Mouse (Mus musculus) MEL (cell line): ENCODE results near the gene Evi2b. TPM values are rescaled to one million over a fixed set of nuclear protein-coding genes. Genes with fewer than 3 reads are reported as not detected.

Source experiments
- DNase-seq: peaks from one replicate; pipeline ENCODE4 v3.0.0; 2011; ENCODE audit warnings: low read depth, low spot score
- H3K27ac ChIP-seq: 2 replicates; pipeline ENCODE4 v1.5.1; 2012; ENCODE audit warnings: low read depth, mild to moderate bottlenecking, control low read depth, low read length, moderate library complexity; ENCODE audit not compliant: control insufficient read depth
- H3K27me3 ChIP-seq, 2 experiments: fragments of 150-350 bp in 1 of 2; sonication (generic) in 1 of 2; 2 replicates each; pipeline ENCODE4 v1.6.1; 2012; ENCODE audit warnings: low read length in 2 of 2, mild to moderate bottlenecking in 2 of 2, improper control_type of control experiment in 1 of 2, moderate library complexity in 1 of 2; ENCODE audit not compliant: insufficient read depth in 2 of 2, control insufficient read depth in 1 of 2
- H3K36me3 ChIP-seq, 2 experiments: 2 replicates each; pipeline ENCODE4 v1.6.1; 2012 to 2014; ENCODE audit warnings: low read length in 2 of 2, improper control_type of control experiment in 1 of 2, inconsistent platforms in 1 of 2, mild to moderate bottlenecking in 1 of 2; ENCODE audit not compliant: insufficient read depth in 2 of 2, control insufficient read depth in 1 of 2
- H3K4me1 ChIP-seq, 2 experiments: fragments of 150-350 bp in 1 of 2; sonication (generic) in 1 of 2; 2 replicates each; pipeline ENCODE4 v1.6.1; 2012; ENCODE audit warnings: low read length in 2 of 2, improper control_type of control experiment in 1 of 2, mild to moderate bottlenecking in 1 of 2; ENCODE audit not compliant: insufficient read depth in 2 of 2, control insufficient read depth in 1 of 2
- H3K4me3 ChIP-seq, 2 experiments: fragments of 150-350 bp in 1 of 2; sonication (generic) in 1 of 2; 2 replicates each; pipeline ENCODE4 v1.5.1; 2012; ENCODE audit warnings: low read depth in 2 of 2, low read length in 2 of 2, mild to moderate bottlenecking in 2 of 2, moderate library complexity in 2 of 2, control low read depth in 1 of 2, improper control_type of control experiment in 1 of 2; ENCODE audit not compliant: control insufficient read depth in 1 of 2, insufficient read depth in 1 of 2
- H3K79me2 ChIP-seq: 2 replicates; pipeline ENCODE4 v1.6.1; 2012; ENCODE audit warnings: mild to moderate bottlenecking, low read length, moderate library complexity; ENCODE audit not compliant: control insufficient read depth, poor library complexity, insufficient read depth
- H3K9ac ChIP-seq: 2 replicates; pipeline ENCODE4 v1.6.1; 2012; ENCODE audit warnings: low read depth, mild to moderate bottlenecking, control low read depth, low read length, moderate library complexity; ENCODE audit not compliant: control insufficient read depth, poor library complexity, severe bottlenecking
- H3K9me3 ChIP-seq: fragments of 150-350 bp; sonication (generic); replicated peaks from 2 replicates; pipeline ENCODE4 v1.6.1; 2012; ENCODE audit warnings: mild to moderate bottlenecking, low read length, improper control_type of control experiment, moderate library complexity; ENCODE audit not compliant: insufficient read depth
- CHD1 ChIP-seq: IDR thresholded peaks from 2 replicates; pipeline ENCODE4 v1.6.1; 2012; ENCODE audit warnings: low read depth, mild to moderate bottlenecking, inconsistent platforms, low read length, improper control_type of control experiment
- E2F4 ChIP-seq: IDR thresholded peaks from 2 replicates; pipeline ENCODE4 v1.6.1; 2011; ENCODE audit warnings: low read depth, low read length, improper control_type of control experiment, borderline replicate concordance
- ELF1 ChIP-seq: IDR thresholded peaks from 2 replicates; pipeline ENCODE4 v1.6.1; 2014; ENCODE audit warnings: low read depth, mild to moderate bottlenecking, inconsistent platforms, low read length, improper control_type of control experiment, moderate library complexity
- GABPA ChIP-seq: IDR thresholded peaks from 2 replicates; pipeline ENCODE4 v1.6.1; 2012; ENCODE audit warnings: low read depth, mild to moderate bottlenecking, inconsistent platforms, low read length, improper control_type of control experiment, moderate library complexity
- JUND ChIP-seq: IDR thresholded peaks from 2 replicates; pipeline ENCODE4 v1.6.1; 2011; ENCODE audit warnings: low read depth, mild to moderate bottlenecking, improper control_type of control experiment, low read length
- MEF2A ChIP-seq: IDR thresholded peaks from 2 replicates; pipeline ENCODE4 v1.6.1; 2014; ENCODE audit warnings: low read depth, mild to moderate bottlenecking, inconsistent platforms, low read length, improper control_type of control experiment; ENCODE audit not compliant: poor library complexity, insufficient replicate concordance, severe bottlenecking; ENCODE audit errors: extremely low read depth
- MXI1 ChIP-seq: IDR thresholded peaks from 2 replicates; pipeline ENCODE4 v1.6.1; 2011; ENCODE audit warnings: mild to moderate bottlenecking, low read depth, low read length, improper control_type of control experiment
- POLR2A ChIP-seq, 2 experiments: IDR thresholded peaks; 2 replicates each; pipeline ENCODE4 v1.6.1; 2011 to 2012; ENCODE audit warnings: low read length in 2 of 2, mild to moderate bottlenecking in 2 of 2, control low read depth in 1 of 2, improper control_type of control experiment in 1 of 2, low read depth in 1 of 2, moderate library complexity in 1 of 2; ENCODE audit not compliant: control insufficient read depth in 1 of 2, insufficient read depth in 1 of 2, poor library complexity in 1 of 2
- POLR2AphosphoS5 ChIP-seq: IDR thresholded peaks from 2 replicates; pipeline ENCODE4 v1.6.1; 2012; ENCODE audit warnings: low read depth, borderline replicate concordance, mild to moderate bottlenecking, inconsistent platforms, low read length, moderate library complexity, mixed read lengths
- RAD21 ChIP-seq: IDR thresholded peaks from 2 replicates; pipeline ENCODE4 v1.6.1; 2011; ENCODE audit warnings: mild to moderate bottlenecking, low read depth, low read length, improper control_type of control experiment
- SIN3A ChIP-seq: IDR thresholded peaks from 2 replicates; pipeline ENCODE4 v1.6.1; 2012; ENCODE audit warnings: low read length, improper control_type of control experiment, inconsistent platforms
- SMC3 ChIP-seq: IDR thresholded peaks from 2 replicates; pipeline ENCODE4 v1.6.1; 2011; ENCODE audit warnings: low read depth, low read length, improper control_type of control experiment
- TAL1 ChIP-seq: IDR thresholded peaks from 2 replicates; pipeline ENCODE4 v1.6.1; 2012; ENCODE audit warnings: mild to moderate bottlenecking, inconsistent platforms, low read length, moderate library complexity, mixed read lengths
- TCF12 ChIP-seq: IDR thresholded peaks from 2 replicates; pipeline ENCODE4 v1.6.1; 2014; ENCODE audit warnings: low read depth, mild to moderate bottlenecking, inconsistent platforms, low read length, improper control_type of control experiment, moderate library complexity
- USF2 ChIP-seq, 2 experiments: IDR thresholded peaks; 2 replicates each; pipeline ENCODE4 v1.6.1; 2011 to 2012; ENCODE audit warnings: improper control_type of control experiment in 2 of 2, low read length in 2 of 2, borderline replicate concordance in 1 of 2, inconsistent platforms in 1 of 2, low read depth in 1 of 2, mild to moderate bottlenecking in 1 of 2; ENCODE audit not compliant: insufficient read depth in 1 of 2
- ZKSCAN1 ChIP-seq: IDR thresholded peaks from 2 replicates; pipeline ENCODE4 v1.6.1; 2012; ENCODE audit warnings: low read depth, mild to moderate bottlenecking, inconsistent platforms, low read length, improper control_type of control experiment, moderate library complexity
- ZNF384 ChIP-seq: IDR thresholded peaks from 2 replicates; pipeline ENCODE4 v1.6.1; 2012; ENCODE audit warnings: low read depth, mild to moderate bottlenecking, inconsistent platforms, low read length, improper control_type of control experiment
- polyA plus RNA-seq, 2 experiments: library from polyadenylated mRNA; stranded (reverse) in 1 of 2; unstranded in 1 of 2; fragments of >175 nt in 1 of 2; fragments of >200 nt in 1 of 2; gene quantifications; 2 replicates each; pipeline versions ENCODE4 v1.2.1 to v1.2.4; 2012; ENCODE audit warnings: low replicate concordance in 2 of 2, low read depth in 1 of 2; ENCODE audit not compliant: insufficient read length in 2 of 2, insufficient read depth in 1 of 2, missing spikeins in 1 of 2
- total RNA-seq: library from RNA; depleted of rRNA; stranded (reverse); fragments of 300-350 nt; gene quantifications from 2 replicates; pipeline ENCODE4 v1.2.3, GENCODE M21; 2012

Evi2b gene
- total and polyA plus RNA-seq, 3 experiments = 8.1 to 42.4 TPM; not detected in 1

DNA sequence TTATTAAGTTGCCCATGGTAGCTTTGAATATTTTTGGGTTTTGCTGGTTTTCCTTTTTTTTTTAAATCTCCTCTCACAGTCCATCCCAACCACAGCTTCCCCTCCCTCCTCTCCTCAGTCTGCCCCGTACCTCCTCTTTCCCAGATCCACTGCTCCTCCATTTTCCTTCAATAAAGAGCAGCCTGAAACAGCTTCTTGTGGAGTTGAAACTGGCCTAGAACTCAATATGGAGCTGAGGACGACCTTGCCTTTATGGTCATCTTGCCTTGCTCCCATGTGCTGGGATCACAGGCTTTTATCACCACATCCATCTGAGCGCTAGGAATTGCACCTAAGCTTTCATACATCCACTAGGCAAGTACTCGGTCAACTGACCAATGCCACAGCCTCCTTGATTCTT, 7.9 kb upstream of the Evi2b start:
- H3K27me3 ChIP-seq = no peaks in the 10 kb centered on the region
- no peak for TF ChIP-seq ZNF384
- TF ChIP-seq RAD21 = no peak
- TF ChIP-seq ZKSCAN1 = no peak
- TF ChIP-seq MXI1 = no peak
- no peak for TF ChIP-seq SIN3A
- TF ChIP-seq ELF1 = no peak
- TF ChIP-seq JUND = no peak
- TF ChIP-seq SMC3 = no peak
- TF ChIP-seq USF2 (IDR thresholded peaks at IDR 0.05; ENCODE audit: borderline replicate concordance in 1 of 2, insufficient read depth in 1 of 2, low read depth in 1 of 2, low read length in 2 of 2) = no peak
- TF ChIP-seq POLR2AphosphoS5 = no peak
- no peak for TF ChIP-seq CHD1
- no peak for TF ChIP-seq POLR2A (IDR thresholded peaks at IDR 0.05; ENCODE audit: control insufficient read depth in 1 of 2, insufficient read depth in 1 of 2, low read depth in 1 of 2, low read length in 2 of 2, poor library complexity in 1 of 2)
- TF ChIP-seq TCF12 = no peak
- TF ChIP-seq MEF2A = no peak
- TF ChIP-seq TAL1 = no peak
- TF ChIP-seq E2F4 = no peak
- TF ChIP-seq, all 39 proteins: peak for 0
- no peak for DNase-seq
- Histone ChIP-seq H3K9ac (no peak overlapping the region), H3K4me1 (peaks cover 14 to 18% of the 10 kb centered on the region in 2 experiments), H3K27ac (no peak overlapping the region), H3K9me3 (no peaks in the 10 kb centered on the region), H3K4me3 (no peak overlapping the region), H3K79me2 (no peaks in the 10 kb centered on the region), H3K36me3 (peaks cover 3 to 20% of the 10 kb centered on the region in 2 experiments; a peak in 3 of 4 replicates)

- peaks cover 0 to 25% of the 10 kb centered on the region in 2 experiments; a peak in 2 of 4 replicates for H3K36me3 ChIP-seq
- no peaks in the 10 kb centered on the region for H3K79me2 ChIP-seq
- H3K9ac ChIP-seq = no peak overlapping the region
- no peaks in the 10 kb centered on the region for H3K9me3 ChIP-seq
- TF ChIP-seq CHD1 (no peak), GABPA (no peak)
- H3K4me3 ChIP-seq = no peak overlapping the region
- peaks cover 17 to 19% of the 10 kb centered on the region in 2 experiments for H3K4me1 ChIP-seq
- H3K27ac ChIP-seq = no peak overlapping the region
- H3K27me3 ChIP-seq = no peaks in the 10 kb centered on the region
- DNase-seq = no peak
These were observed 7.2 kb upstream of the Evi2b start for GRCm38 (mm10) chr11:79530774-79531173.
